Mouse (Mus musculus) R1 (cell line): ENCODE data around the gene Zfp300.

Source experiments
- DNase-seq: peaks from one replicate; pipeline ENCODE4 v3.0.0-alpha.2; 2018; ENCODE audit warnings: low read depth, low spot score

The Zfp300 gene

DNA sequence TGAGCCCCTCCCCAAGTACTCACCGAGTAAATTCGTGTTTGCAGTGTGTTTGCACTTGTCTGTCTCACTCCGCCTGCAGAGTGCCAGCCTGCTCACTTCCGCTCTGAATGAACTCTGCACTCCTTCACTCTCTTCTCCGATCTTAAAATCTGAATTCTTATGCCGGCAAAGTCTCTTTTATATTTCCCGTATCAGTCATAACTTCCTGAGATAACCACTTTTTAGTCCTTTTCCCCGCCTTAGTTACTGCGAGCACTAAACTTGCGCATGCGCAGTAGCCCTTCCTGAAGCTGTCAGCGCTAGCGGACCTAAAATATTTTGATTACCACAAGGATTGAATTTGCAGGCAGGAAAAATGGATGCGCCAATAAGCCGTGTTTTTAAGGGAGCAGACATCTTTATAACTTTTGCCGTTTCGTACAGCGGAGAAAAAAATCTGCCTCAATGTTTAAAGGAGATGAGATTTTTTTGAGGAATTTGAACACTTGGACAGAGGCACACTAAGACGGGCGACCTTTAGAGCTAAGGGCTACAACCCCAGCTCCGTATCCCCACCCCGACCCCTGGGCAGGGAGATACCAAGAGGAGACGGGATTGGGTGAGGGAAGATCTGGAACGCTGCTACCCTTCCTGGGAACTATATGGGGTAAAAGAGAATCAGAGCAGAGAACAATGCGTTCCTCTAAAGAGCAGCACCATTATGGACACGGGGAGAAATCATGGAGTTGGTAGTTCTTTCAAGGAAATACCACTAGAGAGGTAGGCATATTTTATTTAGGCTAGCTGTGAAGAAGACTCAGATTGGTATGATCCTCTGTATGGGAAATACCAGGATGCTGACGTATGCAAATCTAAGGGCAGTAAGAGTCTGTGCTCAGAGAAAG is at the start of gene Zfp300:
Zfp300 (minus strand) TSS at position 545 of the 884 bp plus-strand sequence.
- peak; percentile 55 for DNase-seq

DNA sequence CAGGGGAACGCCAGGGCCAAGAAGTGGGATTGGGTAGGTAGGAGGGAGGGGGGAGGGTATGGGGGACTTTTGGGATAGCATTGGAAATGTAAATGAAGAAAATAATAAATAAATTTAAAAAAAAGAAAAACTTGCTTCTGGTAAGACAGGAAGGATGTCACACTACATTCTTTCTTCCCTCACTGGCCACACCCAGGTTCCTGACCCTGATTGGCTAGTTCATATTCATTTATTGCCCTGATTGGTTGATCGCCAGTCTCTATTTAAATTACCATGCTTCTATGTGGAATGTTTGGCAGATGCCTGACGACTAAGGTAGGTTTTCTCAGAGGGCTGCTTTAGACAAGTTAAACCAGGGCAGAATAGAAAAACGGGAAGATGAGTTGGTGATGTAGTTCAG is 26.2 kb upstream of the Zfp300 start, which contains the start of gene Ssxa1:
Ssxa1 (plus strand) TSS at position 301 of the 400 bp plus-strand sequence.
- peak; percentile 1 for DNase-seq

DNA sequence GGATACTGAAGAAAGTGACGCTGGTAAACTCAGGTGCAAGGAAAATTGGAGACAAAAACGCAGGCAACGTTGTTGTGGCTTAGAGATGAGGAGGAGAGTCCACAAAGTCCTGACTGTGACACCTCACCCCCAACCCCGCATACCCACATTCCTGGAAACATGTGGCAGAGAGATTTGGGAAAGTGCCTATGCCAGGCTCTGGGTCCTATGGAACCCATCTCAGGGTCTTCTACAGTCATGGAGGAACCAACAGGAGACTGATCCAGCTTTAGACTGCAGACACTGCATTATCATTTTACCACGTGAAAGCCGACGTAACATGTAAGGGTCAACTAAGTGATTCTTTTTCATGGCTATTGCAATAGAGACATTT is 526 bp upstream of the Zfp300 start:
- DNase-seq = no peak

DNA sequence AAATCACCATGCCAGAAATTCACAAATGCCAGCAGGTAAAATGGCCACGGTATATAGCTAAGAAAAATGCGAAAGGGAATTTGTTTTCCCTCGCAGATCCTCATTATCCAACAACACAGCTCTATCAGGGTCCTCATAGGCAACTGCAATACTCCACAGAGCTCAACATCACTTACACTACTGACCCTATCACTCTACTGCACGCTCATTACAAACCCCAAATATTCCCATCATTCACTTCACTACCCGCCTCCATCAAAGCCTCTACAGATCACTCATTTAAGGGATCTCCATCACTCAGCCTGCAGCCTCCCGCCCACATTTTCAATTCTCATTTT is 713 bp downstream of the Zfp300 start:
- no peak for DNase-seq

DNA sequence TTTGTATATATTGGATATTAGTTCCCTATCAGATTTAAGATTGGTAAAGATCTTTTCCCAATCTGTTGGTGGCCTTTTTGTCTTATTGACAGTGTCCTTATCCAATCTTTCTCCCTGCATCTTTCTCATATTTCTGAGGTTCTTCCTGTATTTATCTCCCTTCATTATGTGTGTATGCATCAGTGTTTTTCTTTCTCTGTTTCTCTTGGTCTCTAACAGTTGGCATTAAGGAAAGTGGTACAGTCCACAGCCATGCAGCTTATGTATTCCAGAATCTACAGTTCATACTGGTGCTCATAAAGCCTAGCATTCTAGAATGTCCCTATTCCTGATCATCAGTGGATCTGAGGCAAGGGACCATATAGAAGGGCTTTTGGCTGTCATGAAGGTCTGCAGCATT is 21.2 kb downstream of the Zfp300 start, which contains the start of gene Spaca5:
Spaca5 (plus strand) TSS at position 301 of the 400 bp plus-strand sequence.
- no peak for DNase-seq

DNA sequence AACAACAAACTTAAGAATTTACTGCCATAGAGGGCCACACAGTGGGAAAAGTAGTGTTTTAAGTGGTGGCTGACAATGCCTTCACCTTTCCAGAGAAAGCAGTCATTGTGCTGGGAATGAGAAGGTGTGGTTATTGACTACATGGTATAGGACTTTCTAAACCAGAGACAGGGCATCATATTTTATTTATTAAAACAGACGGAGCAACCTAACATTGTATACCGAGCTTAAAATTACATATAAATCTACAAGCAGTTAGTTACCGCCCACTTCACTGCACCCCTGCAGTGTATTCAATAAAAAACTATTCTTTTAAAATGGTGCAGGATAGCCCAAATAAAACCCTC is 26.8 kb downstream of the Zfp300 start:
- DNase-seq = no peak

DNA sequence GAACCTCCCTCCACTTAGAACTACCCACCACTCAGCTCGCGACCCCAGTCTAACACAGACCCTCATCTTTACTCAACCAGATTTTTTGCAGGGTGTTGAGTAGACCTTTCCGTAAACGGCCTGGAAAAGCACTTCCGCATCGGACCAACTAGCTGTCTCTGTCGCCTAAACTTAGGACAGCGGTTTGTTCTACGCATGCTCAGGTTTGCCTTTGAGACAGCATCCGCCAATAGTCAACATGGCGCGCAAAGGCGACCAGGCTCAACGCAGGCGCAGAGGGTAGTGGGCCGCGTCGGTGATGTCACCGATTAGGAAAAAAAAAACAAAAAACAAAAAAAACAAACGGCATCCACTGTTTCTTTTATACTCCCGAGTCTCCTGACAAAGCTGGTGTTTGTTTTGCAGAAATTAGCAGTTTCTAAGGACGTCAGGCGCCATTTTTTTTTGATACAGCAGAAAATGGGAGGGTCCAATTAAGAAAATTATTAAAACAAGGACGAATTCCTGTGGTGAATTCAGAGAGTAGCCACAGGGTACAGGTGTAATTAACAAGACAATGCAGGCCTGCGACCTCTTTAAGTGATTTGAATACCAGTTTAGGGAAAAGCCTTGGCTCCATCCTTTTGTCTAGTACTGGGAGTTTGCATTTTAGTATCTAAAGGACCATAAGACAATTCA is 27.3 kb downstream of the Zfp300 start, which contains the start of gene Zfp182:
Zfp182 (minus strand) TSS at position 451 of the 678 bp plus-strand sequence.
- peak; percentile 92 for DNase-seq

DNA sequence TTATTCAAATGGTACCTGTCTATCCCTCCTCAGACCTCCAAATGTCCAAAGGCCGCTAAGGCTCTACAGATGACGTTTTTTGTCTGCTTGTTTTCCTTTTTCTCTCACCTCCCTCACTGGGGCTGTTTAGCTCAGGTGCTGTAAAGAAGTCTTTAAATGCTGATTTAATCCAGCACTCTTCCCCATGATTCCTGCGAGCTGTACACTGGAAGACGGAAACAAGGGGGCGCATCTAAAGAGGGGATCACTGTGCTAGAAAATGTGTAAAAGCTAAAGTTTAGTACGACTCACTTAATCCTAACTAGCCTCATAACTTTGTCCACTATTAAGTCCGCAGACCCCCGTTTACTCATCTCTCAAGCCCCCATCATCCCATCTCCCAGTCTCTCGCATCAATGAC is 27.9 kb downstream of the Zfp300 start:
- DNase-seq = peak; percentile 17
